Mouse (Mus musculus): ENCODE results near the gene Tex38. TPM values are rescaled to one million over a fixed set of nuclear protein-coding genes. Genes with fewer than 3 reads are reported as not detected.

Gene Tex38
- polyA plus RNA-seq, 1 experiment from 2014 or later, result 0.50 TPM

Other genes starting within 250 kb of the Tex38 start
- gene Cyp4a31, start 217.4 kb downstream of the Tex38 start, polyA plus RNA-seq (2016; fragmentation: Nextera tagmentation; extraction: Ambion mirVana), result not detected in 2 replicates
- gene Cyp4a32, start 180.0 kb downstream of the Tex38 start, polyA plus RNA-seq (2016; fragmentation: Nextera tagmentation; extraction: Ambion mirVana), result not detected in 2 replicates
- gene Cyp4b1, start 133.3 kb downstream of the Tex38 start, polyA plus RNA-seq (2016; fragmentation: Nextera tagmentation; extraction: Ambion mirVana), result 0.17 and 0.28 TPM in 2 replicates
- gene Efcab14, start 43.3 kb downstream of the Tex38 start, polyA plus RNA-seq (2016; fragmentation: Nextera tagmentation; extraction: Ambion mirVana), result 34.1 and 35.0 TPM in 2 replicates
- 39.5 and 41.0 TPM in 2 replicates for gene Atpaf1, start 3.8 kb upstream of the Tex38 start, polyA plus RNA-seq (2016; fragmentation: Nextera tagmentation; extraction: Ambion mirVana)
- gene Mob3c, start 47.1 kb upstream of the Tex38 start, polyA plus RNA-seq (2016; fragmentation: Nextera tagmentation; extraction: Ambion mirVana), result 4.2 and 4.6 TPM in 2 replicates
- 25.9 and 27.2 TPM in 2 replicates for gene Mknk1, start 58.2 kb upstream of the Tex38 start, polyA plus RNA-seq (2016; fragmentation: Nextera tagmentation; extraction: Ambion mirVana)
- gene Kncn, start 103.4 kb upstream of the Tex38 start, polyA plus RNA-seq (2016; fragmentation: Nextera tagmentation; extraction: Ambion mirVana), result not detected in 2 replicates
- gene 6430628N08Rik, start 109.6 kb upstream of the Tex38 start, polyA plus RNA-seq (2016; fragmentation: Nextera tagmentation; extraction: Ambion mirVana), result not detected in 2 replicates
- 0.51 and 0.87 TPM in 2 replicates for gene Dmbx1, start 158.9 kb upstream of the Tex38 start, polyA plus RNA-seq (2016; fragmentation: Nextera tagmentation; extraction: Ambion mirVana)
- gene Faah, start 236.9 kb upstream of the Tex38 start, polyA plus RNA-seq (2016; fragmentation: Nextera tagmentation; extraction: Ambion mirVana), result 3.2 and 3.6 TPM in 2 replicates

Measured in forebrain, embryonic 12.5 days (tissue).